Mouse (Mus musculus) heart, embryonic 14.5 days (tissue): ENCODE data around the gene Ankrd28. TPM values are rescaled to one million over a fixed set of nuclear protein-coding genes. Genes with fewer than 3 reads are reported as not detected.

ENCODE experiments used
- ATAC-seq: fragments of 200-750 bp; cut with Nextera tagmentation; 2 replicates; pipeline ENCODE4 v1.8.0; 2017; ENCODE audit warnings: low read depth, moderate TSS enrichment; ENCODE audit not compliant: insufficient number of reproducible peaks, insufficient read depth, low FRiP score
- H3K27ac ChIP-seq, 2 experiments: fragments of 200-500 bp in 1 of 2; fragments of 300-500 bp in 1 of 2; sonication (generic) in 1 of 2; replicated peaks in 1 of 2; 2 replicates each; pipeline ENCODE4 v1.5.1; 2012 to 2014; ENCODE audit warnings: low read depth in 2 of 2, low read length in 2 of 2, control low read depth in 1 of 2, mild to moderate bottlenecking in 1 of 2, mixed read lengths in 1 of 2; ENCODE audit not compliant: control insufficient read depth in 1 of 2, insufficient read depth in 1 of 2
- H3K27me3 ChIP-seq: fragments of 300-500 bp; sonication (generic); 2 replicates; pipeline ENCODE4 v1.6.1; 2014; ENCODE audit warnings: mild to moderate bottlenecking, low read length, control low read depth; ENCODE audit not compliant: control insufficient read depth, insufficient read depth
- H3K36me3 ChIP-seq: fragments of 300-500 bp; sonication (generic); 2 replicates; pipeline ENCODE4 v1.6.1; 2014; ENCODE audit warnings: mild to moderate bottlenecking, control low read depth, low read length, mixed read lengths; ENCODE audit not compliant: control insufficient read depth, insufficient read depth
- H3K4me1 ChIP-seq, 2 experiments: fragments of 200-500 bp in 1 of 2; fragments of 300-500 bp in 1 of 2; sonication (generic) in 1 of 2; 2 replicates each; pipeline ENCODE4 v1.6.1; 2012 to 2014; ENCODE audit warnings: low read length in 2 of 2, control low read depth in 1 of 2, mixed read lengths in 1 of 2; ENCODE audit not compliant: control insufficient read depth in 2 of 2, insufficient read depth in 2 of 2
- H3K4me2 ChIP-seq: fragments of 300-500 bp; sonication (generic); 2 replicates; pipeline ENCODE4 v1.6.1; 2014; ENCODE audit warnings: mild to moderate bottlenecking, low read length
- H3K4me3 ChIP-seq, 2 experiments: fragments of 200-500 bp in 1 of 2; fragments of 300-500 bp in 1 of 2; sonication (generic) in 1 of 2; 2 replicates each; pipeline ENCODE4 v1.5.1; 2012 to 2014; ENCODE audit warnings: low read length in 2 of 2, mild to moderate bottlenecking in 2 of 2, control low read depth in 1 of 2, low read depth in 1 of 2, moderate library complexity in 1 of 2; ENCODE audit not compliant: control insufficient read depth in 1 of 2, insufficient read depth in 1 of 2
- H3K9ac ChIP-seq: fragments of 300-500 bp; sonication (generic); 2 replicates; pipeline ENCODE4 v1.6.1; 2014; ENCODE audit warnings: mild to moderate bottlenecking, low read length
- H3K9me3 ChIP-seq: fragments of 300-500 bp; sonication (generic); 2 replicates; pipeline ENCODE4 v1.6.1; 2016; ENCODE audit warnings: low read length, control low read depth; ENCODE audit not compliant: control insufficient read depth
- WGBS: fragments of 180-500 bp; shearing (Covaris S2); extraction: QIAGEN DNeasy Blood & Tissue Kit; methylation state at CpG from one replicate; pipeline ENCODE4 v1.1.7; 2014; 5-methylcytosine and 5-hydroxymethylcytosine counted together
- polyA plus RNA-seq: library from polyadenylated mRNA; unstranded; fragments of >200 nt; fragmentation: Nextera tagmentation; extraction: Ambion mirVana; gene quantifications from 2 replicates; pipeline ENCODE4 v1.2.1, GENCODE M21; 2014

Gene Ankrd28
- polyA plus RNA-seq, 1 experiment from 2014 or later, result 8.0 TPM

- Histone ChIP-seq H3K27ac (peak overlapping the region; percentile 61 to 67), H3K4me2 (0 out of 2 replicates have a peak overlapping the region, but pooled peaks have one; percentile 16)
- WGBS, result 81% methylated on average over 15 of the region's 15 CpGs
Measured at GRCm38 (mm10) chr14:31669642-31670490, 160.6 kb downstream of the Ankrd28 start.

GRCm38 (mm10) chr14:31669161-31669611 lies 161.3 kb downstream of the Ankrd28 start:
- peaks cover 21 to 30% of the 10 kb centered on the region in 2 experiments for H3K4me1 ChIP-seq
- 0 out of 2 replicates have a peak overlapping the region, but pooled peaks have one; percentile 16 for H3K4me2 ChIP-seq
- ATAC-seq, result 0 out of 2 replicates have a peak, but pooled peaks have one; percentile 56
- no peak overlapping the region for H3K4me3 ChIP-seq
- peaks cover 18% of the 10 kb centered on the region for H3K36me3 ChIP-seq
- H3K27ac ChIP-seq, result peak overlapping the region; percentile 61 to 67
- H3K27me3 ChIP-seq, result no peaks in the 10 kb centered on the region
- no peaks in the 10 kb centered on the region for H3K9me3 ChIP-seq
- WGBS, result 48% methylated on average over 13 of the region's 13 CpGs
- H3K9ac ChIP-seq, result peak overlapping the region; percentile 27; the same call in 1 of the 2 replicates

More at GRCm38 (mm10) chr14:31669642-31670490, 160.6 kb downstream of the Ankrd28 start:
- 0 out of 2 replicates have a peak, but pooled peaks have one; percentile 38 for ATAC-seq
- Histone ChIP-seq H3K9ac (peak overlapping the region; percentile 27; the same call in 1 of the 2 replicates), H3K36me3 (peaks cover 18% of the 10 kb centered on the region), H3K4me1 (peaks cover 17 to 23% of the 10 kb centered on the region in 2 experiments), H3K9me3 (no peaks in the 10 kb centered on the region), H3K4me3 (no peak overlapping the region), H3K27me3 (no peaks in the 10 kb centered on the region)

GRCm38 (mm10) chr14:31668326-31668725 lies 162.1 kb downstream of the Ankrd28 start:
- no peak overlapping the region for H3K4me2 ChIP-seq
- H3K27me3 ChIP-seq, result no peaks in the 10 kb centered on the region
- WGBS, result 76% methylated on average over 13 of the region's 13 CpGs
- no peaks in the 10 kb centered on the region for H3K9me3 ChIP-seq
- no peak for ATAC-seq
- peaks cover 28 to 38% of the 10 kb centered on the region in 2 experiments for H3K4me1 ChIP-seq
- peaks cover 18% of the 10 kb centered on the region for H3K36me3 ChIP-seq
- H3K27ac ChIP-seq, result peak overlapping the region; percentile 41 to 67; a peak in 3 of 4 replicates
- H3K4me3 ChIP-seq, result no peak overlapping the region
- no peak overlapping the region for H3K9ac ChIP-seq

GRCm38 (mm10) chr14:31667741-31668140 lies 162.7 kb downstream of the Ankrd28 start:
- no peak overlapping the region for H3K4me2 ChIP-seq
- no peak overlapping the region for H3K4me3 ChIP-seq
- H3K36me3 ChIP-seq, result peaks cover 18% of the 10 kb centered on the region
- no peaks in the 10 kb centered on the region for H3K27me3 ChIP-seq
- peaks cover 32 to 39% of the 10 kb centered on the region in 2 experiments for H3K4me1 ChIP-seq
- H3K27ac ChIP-seq, result peak overlapping the region in 1 of 2 experiments; percentile 67; a peak in 1 of 4 replicates
- no peak for ATAC-seq
- H3K9ac ChIP-seq, result no peak overlapping the region
- no peaks in the 10 kb centered on the region for H3K9me3 ChIP-seq
- WGBS, result 77% methylated on average over 6 of the region's 6 CpGs

GRCm38 (mm10) chr14:31666931-31667705 lies 163.3 kb downstream of the Ankrd28 start:
- Histone ChIP-seq H3K27me3 (no peaks in the 10 kb centered on the region), H3K9ac (no peak overlapping the region), H3K36me3 (peaks cover 18% of the 10 kb centered on the region), H3K4me2 (no peak overlapping the region), H3K4me1 (peaks cover 39 to 45% of the 10 kb centered on the region in 2 experiments), H3K4me3 (no peak overlapping the region), H3K9me3 (no peaks in the 10 kb centered on the region), H3K27ac (no peak overlapping the region)
- ATAC-seq, result no peak
- WGBS, result 94% methylated on average over 28 of the region's 28 CpGs

GRCm38 (mm10) chr14:31665566-31665940 lies 164.9 kb downstream of the Ankrd28 start:
- no peak for ATAC-seq
- H3K4me3 ChIP-seq, result no peak overlapping the region
- WGBS, result 79% methylated on average over 4 of the region's 4 CpGs

GRCm38 (mm10) chr14:31664903-31665565 lies 165.4 kb downstream of the Ankrd28 start:
- Histone ChIP-seq H3K36me3 (peaks cover 18% of the 10 kb centered on the region), H3K4me1 (peaks cover 52 to 58% of the 10 kb centered on the region in 2 experiments), H3K27ac (peak overlapping the region in 1 of 2 experiments; percentile 95; a peak in 1 of 4 replicates), H3K27me3 (no peaks in the 10 kb centered on the region), H3K4me2 (no peak overlapping the region), H3K4me3 (no peak overlapping the region), H3K9ac (no peak overlapping the region), H3K9me3 (no peaks in the 10 kb centered on the region)
- WGBS, result 52% methylated on average over 12 of the region's 12 CpGs
- ATAC-seq, result no peak

More at GRCm38 (mm10) chr14:31665566-31665940, 164.9 kb downstream of the Ankrd28 start:
- peaks cover 18% of the 10 kb centered on the region for H3K36me3 ChIP-seq
- no peaks in the 10 kb centered on the region for H3K27me3 ChIP-seq
- no peaks in the 10 kb centered on the region for H3K9me3 ChIP-seq
- H3K4me2 ChIP-seq, result no peak overlapping the region
- peaks cover 49 to 56% of the 10 kb centered on the region in 2 experiments for H3K4me1 ChIP-seq
- no peak overlapping the region for H3K9ac ChIP-seq
- H3K27ac ChIP-seq, result no peak overlapping the region
